Mouse (Mus musculus) small intestine, adult 2 months (tissue): ENCODE data around the gene Tmem102.

ENCODE experiments used
- CTCF ChIP-seq: fragments of 200-500 bp; IDR thresholded peaks from 2 replicates; pipeline ENCODE4 v1.5.1; 2012; ENCODE audit warnings: low read depth, mild to moderate bottlenecking, control low read depth, inconsistent platforms, low read length, moderate library complexity, mixed read lengths; ENCODE audit not compliant: insufficient replicate concordance, insufficient read length; ENCODE audit errors: extremely low read depth
- POLR2A ChIP-seq: fragments of 200-500 bp; IDR thresholded peaks from 2 replicates; pipeline ENCODE4 v1.6.1; 2012; ENCODE audit warnings: low read depth, mild to moderate bottlenecking, control low read depth, inconsistent platforms, low read length, moderate library complexity

GRCm38 (mm10) chr11:69815155-69815554 lies 9.7 kb upstream of the Tmem102 start, which contains the start of gene Gm39566:
- TF ChIP-seq POLR2A: no peak
- TF ChIP-seq CTCF: peak; percentile 26; the same call in 1 of the 2 replicates
